Mouse (Mus musculus) layer of hippocampus, postnatal 36 days (tissue): Measurements from ENCODE around the gene Tlr12. TPM values are rescaled to one million over a fixed set of nuclear protein-coding genes. Genes with fewer than 3 reads are reported as not detected.
"Not testable (repeated sequence)": the region's sequence is repeated elsewhere in the genome, so short reads cannot be mapped to it uniquely, and the experiment has no call there.

Experiments
- DNase-seq, 2 experiments: peaks; one replicate each; pipeline ENCODE4 v3.0.0; 2022
- total RNA-seq, 2 experiments: library from RNA; stranded (reverse); gene quantifications; 2 replicates each; pipeline ENCODE4 v1.2.3; 2021

The Tlr12 gene
- total RNA-seq, 2 experiments from 2014 or later = 0.61 to 0.80 TPM

- no peak for DNase-seq
Measured at GRCm38 (mm10) chr4:128618963-128619362, 544 bp upstream of the Tlr12 start.

DNA sequence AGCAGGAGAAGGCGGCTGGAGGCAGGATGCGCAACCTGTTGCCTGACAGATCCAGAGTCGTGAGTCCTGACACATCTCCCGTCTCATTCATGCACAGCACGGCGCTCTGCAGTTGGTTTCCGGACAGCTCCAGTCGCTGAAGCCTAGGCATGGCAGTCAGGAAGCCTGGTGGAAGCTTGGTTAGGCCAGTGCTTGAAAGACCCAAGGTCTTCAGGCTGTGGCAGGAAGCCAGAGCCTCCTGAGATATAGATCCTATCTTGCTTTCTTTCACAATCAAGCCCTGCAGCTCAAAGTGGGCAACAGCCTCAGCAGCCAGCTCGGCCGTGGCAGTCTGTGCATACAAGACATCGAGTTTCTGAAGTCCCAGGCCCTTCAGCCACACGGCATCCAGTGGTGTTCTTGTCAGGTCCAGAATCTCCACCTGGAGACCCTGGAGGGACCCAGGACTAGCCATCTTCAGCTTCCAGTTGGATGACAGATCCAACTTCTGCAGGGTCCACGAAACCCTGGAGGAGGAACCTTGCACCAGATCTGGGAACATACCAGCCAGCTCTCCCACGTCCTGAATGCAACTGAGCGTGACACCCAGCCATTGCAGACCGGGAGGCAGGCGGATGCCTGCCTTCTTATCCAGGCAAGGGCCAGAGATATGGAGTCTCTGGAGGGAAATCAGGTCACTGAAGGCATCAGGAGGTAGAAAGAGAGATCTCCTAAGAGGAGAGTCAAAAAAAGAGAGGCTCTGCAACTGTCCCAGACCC is 877 bp downstream of the Tlr12 start:
- no peak for DNase-seq

- no peak for DNase-seq
Measured at GRCm38 (mm10) chr4:128615761-128616160, 2.7 kb downstream of the Tlr12 start.

DNA sequence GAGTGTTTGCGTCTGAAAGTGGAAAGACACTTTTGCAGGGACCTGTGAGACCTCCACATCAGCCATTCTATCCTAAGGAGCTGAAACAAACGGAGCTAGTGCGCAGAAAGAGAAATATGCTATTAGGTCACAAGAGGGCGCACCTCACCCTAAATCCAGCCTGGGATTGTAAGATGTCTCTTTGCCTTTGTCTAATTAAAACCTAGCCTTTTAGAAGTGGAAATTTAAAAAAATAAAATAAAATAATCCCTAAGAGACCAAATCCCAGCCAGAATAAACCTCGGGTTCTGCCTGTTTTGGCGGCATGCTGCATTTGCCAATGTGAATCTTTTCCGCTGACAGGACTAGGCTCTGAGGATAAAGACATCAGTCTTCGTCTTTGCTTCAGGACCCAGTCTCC is 5.1 kb downstream of the Tlr12 start:
- DNase-seq = peak in 1 of 2 experiments; percentile 50

DNA sequence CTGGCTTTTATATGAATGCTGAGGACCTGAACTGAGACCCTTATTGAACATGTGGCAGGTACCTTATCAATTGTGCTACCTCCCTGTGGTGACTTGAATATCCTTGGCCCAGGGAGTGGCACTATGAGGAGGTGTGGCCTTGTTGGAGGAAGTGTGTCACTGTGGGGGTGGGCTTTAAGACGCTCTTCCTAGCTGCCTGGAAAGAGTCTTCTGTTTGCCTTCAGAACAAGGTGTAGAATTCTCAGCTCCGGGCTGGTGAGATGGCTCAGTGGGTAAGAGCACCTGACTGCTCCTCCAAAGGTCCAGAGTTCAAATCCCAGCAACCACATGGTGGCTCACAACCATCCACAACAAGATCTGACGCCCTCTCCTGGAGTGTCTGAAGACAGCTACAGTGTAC is 6.7 kb downstream of the Tlr12 start:
- not testable (repeated sequence) for DNase-seq

DNA sequence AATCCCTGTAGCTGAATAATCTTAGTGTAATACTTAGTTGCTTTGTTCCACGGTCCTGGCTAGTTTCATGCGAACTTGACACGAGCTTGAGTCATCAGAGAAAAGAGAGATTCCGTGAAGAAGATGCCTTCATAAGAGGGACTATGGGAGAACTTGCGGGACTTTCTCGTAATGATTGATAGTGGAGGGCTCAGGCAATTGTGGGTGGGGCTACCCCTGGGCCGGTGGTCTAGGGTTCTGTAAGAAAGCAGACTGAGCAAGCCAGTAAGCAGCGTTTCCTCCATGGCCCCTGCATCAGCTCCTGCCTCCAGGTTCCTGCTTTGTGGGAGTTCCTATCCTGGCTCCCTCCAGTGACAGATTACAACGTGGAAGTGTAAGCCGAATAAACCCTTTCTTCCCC is 7.7 kb downstream of the Tlr12 start:
- DNase-seq = no peak

DNA sequence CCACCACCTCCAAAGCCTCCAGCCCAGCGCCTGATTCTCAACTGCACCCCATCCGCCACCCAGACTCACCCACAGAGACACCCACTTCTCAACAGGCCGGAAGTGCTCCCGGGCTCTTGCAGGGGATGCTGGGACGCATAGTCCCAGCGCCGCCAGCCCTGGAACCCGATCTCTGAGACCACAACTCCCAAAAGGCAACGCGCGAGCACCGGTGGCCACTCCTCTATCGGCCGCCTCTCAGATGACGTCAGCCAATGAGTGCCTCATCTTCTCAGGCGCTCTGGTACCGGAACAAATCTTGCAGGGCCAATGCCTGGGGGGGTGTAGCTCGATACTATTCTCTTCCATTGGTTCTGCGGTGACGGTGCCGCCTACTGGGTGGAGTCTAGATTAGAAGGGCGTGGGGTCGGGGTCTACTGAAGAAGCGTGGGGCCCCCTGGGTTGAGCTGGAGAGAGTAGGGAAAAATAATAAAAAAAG is 8.5 kb downstream of the Tlr12 start, which contains the start of gene Zscan20:
TSS of gene Zscan20 (minus strand) at position 174 of the 478 bp plus-strand sequence.
- DNase-seq = peak; percentile 95 to 97

DNA sequence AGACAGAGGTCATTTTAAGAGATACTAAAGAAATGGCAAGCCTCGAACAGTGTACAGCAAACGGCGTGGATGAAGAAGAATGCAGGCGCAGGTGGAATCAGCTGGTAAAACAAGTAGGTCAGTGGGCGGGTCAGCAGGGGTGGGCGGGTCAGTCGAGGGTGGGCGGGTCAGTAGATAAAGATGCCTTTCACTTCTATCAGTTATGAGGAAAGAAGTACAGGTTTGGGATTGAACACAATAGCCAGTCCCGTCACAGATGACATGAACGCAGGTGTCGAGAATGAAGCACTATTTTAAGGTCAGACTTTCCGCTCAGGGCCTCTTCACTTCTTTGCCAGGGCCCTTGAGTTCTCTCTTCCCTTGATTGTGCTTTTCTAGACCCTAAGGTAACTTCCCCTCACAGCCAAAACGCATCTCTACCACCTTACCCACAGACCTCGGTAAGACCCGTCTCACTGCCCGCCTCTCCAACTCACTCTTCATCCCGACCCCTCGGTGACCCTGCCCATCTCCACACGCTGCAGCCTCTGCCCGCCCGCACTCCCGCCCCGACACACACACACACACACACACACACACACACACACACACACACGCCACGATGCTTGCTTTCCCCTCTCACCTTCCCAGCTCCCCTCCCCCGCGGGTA is 9.0 kb downstream of the Tlr12 start:
- no peak for DNase-seq

DNA sequence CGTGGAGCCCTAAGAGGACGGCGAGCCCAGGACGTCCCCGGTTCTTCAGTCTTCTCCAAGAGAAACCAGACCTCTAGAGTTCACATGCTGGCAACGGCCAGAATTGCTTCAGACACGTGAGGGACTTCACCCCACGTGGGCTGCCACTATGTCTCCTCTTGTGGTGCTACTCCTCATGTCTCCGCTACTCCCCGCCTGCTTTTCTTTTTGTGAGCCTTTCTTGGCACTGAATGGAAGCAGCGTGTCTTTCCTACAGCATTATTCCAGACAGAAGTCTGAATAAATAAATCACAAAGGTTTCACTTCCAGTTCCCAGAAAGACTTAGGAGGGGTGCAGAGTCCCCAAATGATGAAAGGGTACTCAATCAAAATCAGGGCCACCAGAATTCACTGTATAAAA is 10.8 kb downstream of the Tlr12 start:
- DNase-seq = no peak

DNA sequence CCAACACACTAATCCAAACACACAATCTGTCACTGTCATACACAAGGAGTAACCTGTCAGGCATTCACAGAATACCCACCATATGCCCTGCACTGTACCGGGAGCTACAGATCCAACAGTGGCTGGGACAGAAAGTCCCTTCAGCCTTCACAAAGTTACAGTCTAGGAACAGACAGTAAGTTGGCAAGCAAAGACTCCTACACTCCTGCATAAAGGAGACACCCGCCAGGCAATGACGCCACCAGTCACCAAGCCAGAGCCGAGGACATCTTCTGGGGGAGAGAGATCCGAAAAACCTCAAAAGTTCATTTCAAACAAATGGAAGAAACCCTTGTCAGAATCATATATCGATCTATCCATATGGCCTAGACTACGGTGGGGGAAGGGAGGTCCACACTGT is 11.8 kb downstream of the Tlr12 start:
- peak; percentile 39 for DNase-seq

DNA sequence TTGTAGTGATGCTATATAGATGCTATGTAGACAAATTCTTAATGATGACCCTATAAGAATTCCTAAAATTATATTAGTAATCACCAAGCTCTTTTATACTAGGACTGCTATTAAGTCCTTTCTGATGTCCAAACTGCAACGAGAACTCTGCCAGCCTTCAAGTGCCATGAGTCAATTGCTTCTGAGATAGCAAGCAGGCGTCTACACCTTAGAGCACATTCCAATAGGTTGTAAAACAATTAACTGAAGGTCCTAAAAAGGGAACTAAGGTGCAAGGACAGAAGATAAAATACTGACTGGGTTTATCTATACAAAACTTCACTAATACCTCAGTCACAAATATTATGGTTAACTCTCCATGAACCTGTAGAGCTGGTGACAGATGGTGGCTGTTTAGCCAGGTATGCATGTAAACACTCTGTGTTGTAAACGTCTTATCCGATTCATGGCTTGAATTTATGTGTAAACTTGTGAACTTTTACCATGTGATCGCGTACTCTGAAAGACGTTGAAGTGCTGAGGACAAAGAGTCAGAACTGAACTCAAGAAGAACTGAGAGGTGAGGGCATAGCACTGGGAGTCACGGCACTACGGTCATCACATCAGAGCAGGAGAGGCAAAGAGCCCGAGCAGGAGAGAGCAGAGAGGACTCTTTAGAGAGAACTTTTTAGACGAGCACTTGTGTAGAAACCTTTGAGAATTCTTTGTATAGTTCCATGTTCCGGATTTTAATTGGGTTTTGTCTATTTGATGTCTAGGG is 20.4 kb downstream of the Tlr12 start:
- DNase-seq = no peak

DNA sequence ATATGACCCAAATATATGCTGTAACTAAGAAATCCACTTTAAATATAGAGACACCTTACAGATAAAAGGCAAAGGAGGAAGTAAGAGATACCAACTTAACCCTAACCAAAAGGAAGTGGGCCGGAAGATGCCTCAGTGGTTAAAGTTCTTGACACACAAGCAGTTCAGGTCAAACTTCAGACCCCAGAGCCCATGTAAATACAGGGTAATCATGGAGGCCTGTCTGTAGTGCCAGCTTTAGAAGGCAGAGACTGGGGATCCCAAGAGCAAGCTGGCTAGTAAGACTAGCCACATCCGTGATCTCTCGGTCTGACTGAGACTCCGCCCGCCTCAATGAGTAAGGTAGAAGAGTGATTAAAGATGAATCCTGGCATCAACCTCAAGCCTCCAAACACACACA is 24.4 kb downstream of the Tlr12 start:
- DNase-seq = no peak

DNA sequence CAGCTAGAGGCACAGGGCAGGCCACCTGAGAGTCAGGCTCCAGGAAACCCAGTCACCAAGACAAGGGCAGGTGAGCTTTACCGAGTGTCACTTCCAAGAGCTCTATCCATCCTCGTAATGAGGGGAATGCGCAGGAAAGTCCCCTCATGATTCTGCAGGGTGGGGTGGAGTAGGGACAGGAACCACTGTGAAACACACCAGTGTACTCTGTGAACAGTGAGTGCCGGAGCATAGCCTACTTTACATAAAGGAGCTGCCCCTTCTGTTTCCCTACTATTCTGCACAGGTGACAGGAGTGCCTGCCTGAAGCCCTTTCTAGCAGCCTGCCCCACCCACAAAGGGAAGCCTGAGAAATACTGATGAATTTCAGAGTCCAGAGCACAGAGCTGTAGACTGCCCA is 25.1 kb downstream of the Tlr12 start:
- DNase-seq = no peak

DNA sequence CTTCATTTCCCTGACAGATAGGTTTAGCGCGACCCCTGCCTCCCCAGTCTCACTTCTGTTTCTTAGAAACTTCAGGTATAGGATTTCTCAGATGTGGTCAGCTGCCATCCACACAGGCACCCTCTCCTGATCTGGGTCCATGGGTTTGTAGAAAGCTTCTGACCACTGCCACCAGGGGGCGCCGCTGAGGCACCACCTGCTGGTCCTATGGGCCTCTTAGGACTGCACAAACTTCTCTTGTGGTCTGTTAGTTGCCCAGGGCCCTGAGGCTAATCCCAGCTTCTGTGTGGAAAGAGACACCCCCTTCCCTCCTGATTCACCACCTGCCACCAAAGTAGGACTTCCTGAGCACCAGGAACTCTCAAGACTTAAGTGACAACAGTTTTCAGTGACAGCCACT is 39.2 kb downstream of the Tlr12 start:
- no peak for DNase-seq

- no peak for DNase-seq
Measured at GRCm38 (mm10) chr4:128575811-128576210, 42.6 kb downstream of the Tlr12 start.

Other genes starting within 250 kb of the Tlr12 start
- 10 to 100 TPM in 1 of 2 experiments, 1 to 10 TPM in 1; 9.9 to 10.3 TPM for gene Zscan20, start 8.5 kb downstream of the Tlr12 start, total RNA-seq
- gene Phc2, start 36.1 kb upstream of the Tlr12 start, total RNA-seq = 10 to 100 TPM; 91.4 to 96.9 TPM
- under 1 TPM; 0.48 to 0.62 TPM for gene A3galt2, start 136.7 kb upstream of the Tlr12 start, total RNA-seq
- gene Zfp362, start 187.4 kb upstream of the Tlr12 start, total RNA-seq = 10 to 100 TPM; 23.7 to 29.8 TPM